Mouse (Mus musculus) embryonic facial prominence, embryonic 14.5 days (tissue): ENCODE data around the gene Qrich2. TPM values are rescaled to one million over a fixed set of nuclear protein-coding genes. Genes with fewer than 3 reads are reported as not detected.

Experiments used
- ATAC-seq: fragments of 200-750 bp; cut with Nextera tagmentation; 2 replicates; pipeline ENCODE4 v1.8.0; 2017; ENCODE audit warnings: low read depth, moderate number of reproducible peaks, moderate TSS enrichment
- DNase-seq: peaks from one replicate; pipeline ENCODE4 v3.0.0-alpha.2; 2015; ENCODE audit warnings: low spot score
- H3K27ac ChIP-seq: fragments of 300-500 bp; sonication (generic); replicated peaks from 2 replicates; pipeline ENCODE4 v1.5.1; 2014; ENCODE audit warnings: low read depth, mild to moderate bottlenecking, low read length, moderate library complexity
- H3K27me3 ChIP-seq: fragments of 300-500 bp; sonication (generic); replicated peaks from 2 replicates; pipeline ENCODE4 v1.6.1; 2014; ENCODE audit warnings: low read length; ENCODE audit not compliant: control insufficient read depth, insufficient read depth
- H3K36me3 ChIP-seq: fragments of 300-500 bp; sonication (generic); 2 replicates; pipeline ENCODE4 v1.6.1; 2014; ENCODE audit warnings: low read length, mixed read lengths; ENCODE audit not compliant: control insufficient read depth, insufficient read depth
- H3K4me1 ChIP-seq: fragments of 300-500 bp; sonication (generic); 2 replicates; pipeline ENCODE4 v1.6.1; 2014; ENCODE audit warnings: antibody characterized with exemption, low read length; ENCODE audit not compliant: control insufficient read depth, insufficient read depth
- H3K4me2 ChIP-seq: fragments of 300-500 bp; sonication (generic); 2 replicates; pipeline ENCODE4 v1.6.1; 2014; ENCODE audit warnings: low read depth, mild to moderate bottlenecking, low read length, moderate library complexity, mixed read lengths
- H3K4me3 ChIP-seq: fragments of 300-500 bp; sonication (generic); 2 replicates; pipeline ENCODE4 v1.5.1; 2014; ENCODE audit warnings: low read depth, mild to moderate bottlenecking, low read length
- H3K9ac ChIP-seq: fragments of 300-500 bp; sonication (generic); 2 replicates; pipeline ENCODE4 v1.6.1; 2014; ENCODE audit warnings: low read depth, mild to moderate bottlenecking, low read length, moderate library complexity, mixed read lengths
- H3K9me3 ChIP-seq: fragments of 300-500 bp; sonication (generic); 2 replicates; pipeline ENCODE4 v1.6.1; 2016; ENCODE audit warnings: low read length; ENCODE audit not compliant: control insufficient read depth
- WGBS: fragments of 180-500 bp; shearing (Covaris S2); extraction: QIAGEN DNeasy Blood & Tissue Kit; methylation state at CpG from one replicate; pipeline ENCODE4 v1.1.7; 2014; 5-methylcytosine and 5-hydroxymethylcytosine counted together
- polyA plus RNA-seq: library from polyadenylated mRNA; unstranded; fragments of >200 nt; fragmentation: Nextera tagmentation; extraction: Ambion mirVana; gene quantifications from 2 replicates; pipeline ENCODE4 v1.2.1, GENCODE M21; 2014

The Qrich2 gene
- 0.14 and 0.30 TPM in 2 replicates for polyA plus RNA-seq

- no peak within 1 kb of the TSS for H3K27ac ChIP-seq
- no peak within 1 kb of the TSS for H3K4me2 ChIP-seq
- ATAC-seq (no peak), DNase-seq (no peak)
- WGBS = 66% methylated on average over 20 of the region's 20 CpGs
- no peaks in the 10 kb centered on the region for H3K4me1 ChIP-seq
- peaks cover 13% of the 10 kb centered on the region for H3K36me3 ChIP-seq
- no peaks in the 10 kb centered on the region for H3K9me3 ChIP-seq
- H3K9ac ChIP-seq = no peak within 1 kb of the TSS
- no peak within 1 kb of the TSS for H3K4me3 ChIP-seq
- H3K27me3 ChIP-seq = no peaks in the 10 kb centered on the region
Observed at GRCm38 (mm10) chr11:116466141-116466540, at the start of gene Qrich2. Qrich2 (minus strand) TSS chr11:116466241.

- Histone ChIP-seq H3K27me3 (no peaks in the 10 kb centered on the region), H3K4me1 (peaks cover 5% of the 10 kb centered on the region; the same call in 1 of the 2 replicates), H3K4me3 (no peak overlapping the region), H3K27ac (no peak overlapping the region), H3K36me3 (no peaks in the 10 kb centered on the region), H3K9ac (no peak overlapping the region), H3K9me3 (no peaks in the 10 kb centered on the region), H3K4me2 (peak overlapping the region; percentile 4; the same call in 1 of the 2 replicates)
- ATAC-seq (no peak), DNase-seq (no peak)
- WGBS = 16% methylated on average over 23 of the region's 24 CpGs
Observed at GRCm38 (mm10) chr11:116515330-116516020, 49.4 kb upstream of the Qrich2 start.

GRCm38 (mm10) chr11:116513531-116514038 is 47.5 kb upstream of the Qrich2 start:
- Histone ChIP-seq H3K27me3 (no peaks in the 10 kb centered on the region), H3K4me1 (peaks cover 9% of the 10 kb centered on the region; the same call in 1 of the 2 replicates), H3K27ac (no peak overlapping the region), H3K9me3 (no peaks in the 10 kb centered on the region), H3K4me2 (no peak overlapping the region), H3K4me3 (no peak overlapping the region), H3K36me3 (no peaks in the 10 kb centered on the region), H3K9ac (no peak overlapping the region)
- WGBS = 62% methylated on average over 4 of the region's 4 CpGs
- DNase-seq (no peak), ATAC-seq (peak; percentile 24; the same call in 1 of the 2 replicates)

- no peak overlapping the region for H3K4me2 ChIP-seq
- no peak overlapping the region for H3K27ac ChIP-seq
- no peaks in the 10 kb centered on the region for H3K9me3 ChIP-seq
- no peak for DNase-seq
- H3K36me3 ChIP-seq = no peaks in the 10 kb centered on the region
- H3K4me3 ChIP-seq = no peak overlapping the region
- H3K27me3 ChIP-seq = no peaks in the 10 kb centered on the region
- 83% methylated on average over 6 of the region's 6 CpGs for WGBS
- ATAC-seq = no peak
- peaks cover 7% of the 10 kb centered on the region; the same call in 1 of the 2 replicates for H3K4me1 ChIP-seq
- H3K9ac ChIP-seq = no peak overlapping the region
Observed at GRCm38 (mm10) chr11:116512987-116513386, 46.9 kb upstream of the Qrich2 start.

- no peaks in the 10 kb centered on the region for H3K36me3 ChIP-seq
- ATAC-seq (no peak), DNase-seq (no peak)
- no peak overlapping the region for H3K9ac ChIP-seq
- no peak overlapping the region for H3K4me2 ChIP-seq
- 0 out of 2 replicates have a peak, but pooled peaks cover 5% of the 10 kb centered on the region for H3K4me1 ChIP-seq
- H3K4me3 ChIP-seq = no peak overlapping the region
- H3K27ac ChIP-seq = no peak overlapping the region
- no peaks in the 10 kb centered on the region for H3K9me3 ChIP-seq
- 85% methylated on average over 7 of the region's 7 CpGs for WGBS
- no peaks in the 10 kb centered on the region for H3K27me3 ChIP-seq
Observed at GRCm38 (mm10) chr11:116512154-116512553, 46.1 kb upstream of the Qrich2 start.

GRCm38 (mm10) chr11:116511301-116511868 is 45.3 kb upstream of the Qrich2 start:
- no peak for ATAC-seq
- Histone ChIP-seq H3K27ac (no peak overlapping the region), H3K9ac (no peak overlapping the region), H3K4me3 (no peak overlapping the region), H3K27me3 (no peaks in the 10 kb centered on the region), H3K9me3 (no peaks in the 10 kb centered on the region), H3K4me2 (no peak overlapping the region), H3K36me3 (no peaks in the 10 kb centered on the region), H3K4me1 (0 out of 2 replicates have a peak, but pooled peaks cover 5% of the 10 kb centered on the region)
- DNase-seq = no peak
- 56% methylated on average over 7 of the region's 7 CpGs for WGBS

GRCm38 (mm10) chr11:116508689-116509088 is 42.6 kb upstream of the Qrich2 start:
- Histone ChIP-seq H3K36me3 (no peaks in the 10 kb centered on the region), H3K9ac (no peak overlapping the region), H3K9me3 (no peaks in the 10 kb centered on the region), H3K27me3 (no peaks in the 10 kb centered on the region), H3K4me2 (no peak overlapping the region), H3K4me1 (0 out of 2 replicates have a peak, but pooled peaks cover 5% of the 10 kb centered on the region), H3K4me3 (no peak overlapping the region), H3K27ac (no peak overlapping the region)
- DNase-seq (peak; percentile 67), ATAC-seq (peak; percentile 55)
- 28% methylated on average over 2 of the region's 2 CpGs for WGBS

GRCm38 (mm10) chr11:116506151-116506875 is 40.3 kb upstream of the Qrich2 start:
- H3K9me3 ChIP-seq = no peaks in the 10 kb centered on the region
- no peak overlapping the region for H3K4me3 ChIP-seq
- 78% methylated on average over 17 of the region's 17 CpGs for WGBS
- H3K36me3 ChIP-seq = no peaks in the 10 kb centered on the region
- H3K4me2 ChIP-seq = no peak overlapping the region
- no peak overlapping the region for H3K27ac ChIP-seq
- no peak overlapping the region for H3K9ac ChIP-seq
- no peaks in the 10 kb centered on the region for H3K27me3 ChIP-seq
- 0 out of 2 replicates have a peak, but pooled peaks cover 5% of the 10 kb centered on the region for H3K4me1 ChIP-seq
- DNase-seq (no peak), ATAC-seq (no peak)
